ENCODE assay signal across 35 mouse cellular contexts in the genomic region with DNA sequence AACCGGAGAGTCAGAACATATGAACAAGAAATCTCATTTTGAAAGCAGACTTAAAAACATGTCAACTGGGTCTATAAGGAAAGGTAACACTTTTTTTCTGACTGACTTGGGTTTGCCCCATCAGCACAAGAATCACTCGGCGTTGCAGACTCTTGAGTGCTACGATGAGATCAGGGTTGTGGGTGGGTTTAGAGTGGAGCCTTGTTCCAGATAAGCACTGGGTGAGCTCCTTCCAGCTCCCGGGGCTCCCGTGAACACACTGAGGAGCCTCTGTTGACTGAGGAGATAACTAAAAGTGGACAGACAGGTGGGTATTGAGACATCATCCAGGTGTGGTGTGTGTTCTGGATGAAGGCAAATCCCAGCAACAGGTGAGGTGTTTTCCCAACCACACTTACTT. TPM values are rescaled to one million over a fixed set of nuclear protein-coding genes. Genes with fewer than 3 reads are reported as not detected.
DNase-seq lines count a peak whose midpoint lies in the region; ATAC-seq lines count a peak whose summit lies in the region.
"Had no signal": no experiment of that assay in that cellular context is flagged by ENCODE, and none has a peak within 500 bp of the region (broad histone marks: within the 10 kb centered on the region; RNA-seq: fewer than 3 reads in every experiment).

No protein-coding gene starts in this region.

- H3K27me3 ChIP-seq in liver, embryonic 12.5 days (replicated peaks), result 0 out of 2 replicates have a peak, but pooled peaks cover 5% of the 10 kb centered on the region
- no peaks in the 10 kb centered on the region for H3K27me3 ChIP-seq in liver, embryonic 15.5 days
- H3K27me3 ChIP-seq: embryonic facial prominence, embryonic 12.5 days; embryonic facial prominence, embryonic 15.5 days; forebrain, embryonic 13.5 days; heart, embryonic 13.5 days; hindbrain, embryonic 12.5 days; hindbrain, embryonic 15.5 days; Patski had no signal

- H3K27ac ChIP-seq in liver, embryonic 12.5 days, result no peak overlapping the region
- H3K27ac ChIP-seq in liver, embryonic 15.5 days (replicated peaks), result no peak overlapping the region
- H3K27ac ChIP-seq: embryonic facial prominence, embryonic 12.5 days; embryonic facial prominence, embryonic 15.5 days; forebrain, embryonic 10.5 days; forebrain, embryonic 13.5 days; heart, adult 2 months; heart, embryonic 10.5 days; heart, embryonic 13.5 days; hindbrain, embryonic 12.5 days; hindbrain, embryonic 15.5 days had no signal

- 32% methylated on average over 6 of the region's 6 CpGs for WGBS in liver, embryonic 12.5 days (ENCODE audit: insufficient replicate concordance)
- 35% methylated on average over 6 of the region's 6 CpGs for WGBS in liver, embryonic 15.5 days (ENCODE audit: insufficient replicate concordance)

- H3K4me3 ChIP-seq in liver, embryonic 12.5 days, result no peak overlapping the region
- H3K4me3 ChIP-seq in liver, embryonic 15.5 days (replicated peaks), result no peak overlapping the region
- H3K4me3 ChIP-seq: embryonic facial prominence, embryonic 12.5 days; embryonic facial prominence, embryonic 15.5 days; erythroblast, embryonic 14.5 days; forebrain, embryonic 10.5 days; forebrain, embryonic 13.5 days; heart, adult 2 months; heart, embryonic 10.5 days; heart, embryonic 13.5 days; hindbrain, embryonic 12.5 days; hindbrain, embryonic 15.5 days had no signal

- no peaks in the 10 kb centered on the region for H3K9me3 ChIP-seq in liver, embryonic 12.5 days (replicated peaks)
- no peaks in the 10 kb centered on the region for H3K9me3 ChIP-seq in liver, embryonic 15.5 days (replicated peaks)
- H3K9me3 ChIP-seq: embryonic facial prominence, embryonic 12.5 days; embryonic facial prominence, embryonic 15.5 days; forebrain, embryonic 10.5 days; forebrain, embryonic 13.5 days; heart, embryonic 10.5 days; heart, embryonic 13.5 days; hindbrain, embryonic 12.5 days; hindbrain, embryonic 15.5 days had no signal

- 0 out of 2 replicates have a peak, but pooled peaks have one; percentile 36 for ATAC-seq in erythroid progenitor cell, adult 5-6 weeks (replicated peaks; ENCODE audit: low FRiP score, poor library complexity, severe bottlenecking)
- peak; percentile 83 for ATAC-seq in liver, embryonic 12.5 days
- peak; percentile 78 for ATAC-seq in liver, embryonic 15.5 days (ENCODE audit: insufficient read depth)
- peak; percentile 66 for ATAC-seq in megakaryocyte-erythroid progenitor cell, adult 5-6 weeks (replicated peaks; ENCODE audit: low FRiP score, low TSS enrichment, poor library complexity, severe bottlenecking)
- ATAC-seq: forebrain, embryonic 13.5 days; forebrain, embryonic 16.5 days; Patski had no signal

- H3K9ac ChIP-seq in liver, embryonic 12.5 days, result no peak overlapping the region
- no peak overlapping the region for H3K9ac ChIP-seq in liver, embryonic 15.5 days
- H3K9ac ChIP-seq: embryonic facial prominence, embryonic 12.5 days; embryonic facial prominence, embryonic 15.5 days; forebrain, embryonic 13.5 days; heart, embryonic 13.5 days; hindbrain, embryonic 12.5 days; hindbrain, embryonic 15.5 days had no signal

- H3K36me3 ChIP-seq in liver, embryonic 12.5 days, result no peaks in the 10 kb centered on the region
- H3K36me3 ChIP-seq in liver, embryonic 15.5 days (replicated peaks), result no peaks in the 10 kb centered on the region
- H3K36me3 ChIP-seq: embryonic facial prominence, embryonic 12.5 days; embryonic facial prominence, embryonic 15.5 days; forebrain, embryonic 10.5 days; heart, embryonic 10.5 days; heart, embryonic 13.5 days; hindbrain, embryonic 12.5 days; hindbrain, embryonic 15.5 days had no signal

- peaks cover 24% of the 10 kb centered on the region for H3K4me1 ChIP-seq in liver, embryonic 12.5 days
- H3K4me1 ChIP-seq in liver, embryonic 15.5 days (replicated peaks), result peaks cover 21% of the 10 kb centered on the region
- H3K4me1 ChIP-seq: embryonic facial prominence, embryonic 12.5 days; embryonic facial prominence, embryonic 15.5 days; forebrain, embryonic 10.5 days; forebrain, embryonic 13.5 days; heart, embryonic 10.5 days; heart, embryonic 13.5 days; hindbrain, embryonic 12.5 days; hindbrain, embryonic 15.5 days had no signal

- no peak overlapping the region for H3K4me2 ChIP-seq in liver, embryonic 12.5 days
- peak overlapping the region; percentile 13; the same call in 1 of the 2 replicates for H3K4me2 ChIP-seq in liver, embryonic 15.5 days
- H3K4me2 ChIP-seq: embryonic facial prominence, embryonic 12.5 days; embryonic facial prominence, embryonic 15.5 days; forebrain, embryonic 13.5 days; heart, embryonic 13.5 days; hindbrain, embryonic 12.5 days; hindbrain, embryonic 15.5 days had no signal

- DNase-seq in urinary bladder, postnatal 36 days (ENCODE audit: low spot score in 2 of 2), result no peak
- DNase-seq in Muller cell, postnatal 12 days (ENCODE audit: inconsistent ontology term), result no peak
- no peak for DNase-seq in kidney, postnatal 14 days
- DNase-seq: adrenal gland, adult 2 months; adrenal gland, postnatal 14 days; cerebellum, adult 11 months; cerebellum, adult 2 months; cerebellum, adult 9-11 months; cerebellum, postnatal 25 days; gastrocnemius, postnatal 10 days; gastrocnemius, postnatal 36 days; heart, adult 2 months had no signal

RNA-seq across cellular contexts. Expression of gene Syt8, which starts 21.4 kb away (rescaled TPM):
- total RNA-seq in erythroid progenitor cell, adult 5-6 weeks (2015; ENCODE audit: low replicate concordance), result not detected in 2 replicates
- total RNA-seq in erythroid progenitor cell, adult 5-6 weeks (2017; ENCODE audit: low replicate concordance), result not detected in 2 replicates
- not detected in 2 replicates for polyA plus RNA-seq in liver, embryonic 12.5 days (2016; fragmentation: Nextera tagmentation; extraction: Ambion mirVana)
- polyA plus RNA-seq in liver, embryonic 15.5 days (2015; fragmentation: Nextera tagmentation; extraction: Ambion mirVana), result 0.13 TPM in 1 of 2 replicates, not detected in the other
- total RNA-seq in megakaryocyte-erythroid progenitor cell, adult 5-6 weeks (2014; fragmentation: Nextera tagmentation), result 2.0 TPM in 1 of 2 replicates, not detected in the other
- not detected in 2 replicates for total RNA-seq in megakaryocyte-erythroid progenitor cell, adult 5-6 weeks (2017)
- total RNA-seq: adrenal gland, adult 2 months; adrenal gland, postnatal 14 days; adrenal gland, postnatal 4 days; common myeloid progenitor, adult 5-6 weeks; gastrocnemius, adult 18-20 months; gastrocnemius, postnatal 36 days; granulocyte monocyte progenitor cell, adult 5-6 weeks; heart, adult 2 months; heart, postnatal 25 days; hematopoietic stem cell, adult 5-6 weeks had no signal
- polyA plus RNA-seq: cerebellum, adult 2 months; erythroblast, embryonic 14.5 days; forebrain, embryonic 10.5 days; forebrain, embryonic 13.5 days; forebrain, embryonic 16.5 days; heart, adult 2 months; hindbrain, embryonic 15.5 days had no signal

RNA-seq across cellular contexts. Expression of gene Ctsd, which starts 25.4 kb away (rescaled TPM):
- total RNA-seq in erythroid progenitor cell, adult 5-6 weeks (2015; ENCODE audit: low replicate concordance), result 207 and 227 TPM in 2 replicates
- total RNA-seq in erythroid progenitor cell, adult 5-6 weeks (2017; ENCODE audit: low replicate concordance), result 161 and 184 TPM in 2 replicates
- polyA plus RNA-seq in liver, embryonic 12.5 days (2016; fragmentation: Nextera tagmentation; extraction: Ambion mirVana), result 289 and 295 TPM in 2 replicates
- 377 and 446 TPM in 2 replicates for polyA plus RNA-seq in liver, embryonic 15.5 days (2015; fragmentation: Nextera tagmentation; extraction: Ambion mirVana)
- total RNA-seq in megakaryocyte-erythroid progenitor cell, adult 5-6 weeks (2014; fragmentation: Nextera tagmentation), result 129 and 174 TPM in 2 replicates
- 136 and 174 TPM in 2 replicates for total RNA-seq in megakaryocyte-erythroid progenitor cell, adult 5-6 weeks (2017)

RNA-seq across cellular contexts. Expression of gene Tnni2, which starts 28.3 kb away (rescaled TPM):
- total RNA-seq in erythroid progenitor cell, adult 5-6 weeks (2015; ENCODE audit: low replicate concordance), result not detected in 2 replicates
- total RNA-seq in erythroid progenitor cell, adult 5-6 weeks (2017; ENCODE audit: low replicate concordance), result not detected in 2 replicates
- polyA plus RNA-seq in liver, embryonic 12.5 days (2016; fragmentation: Nextera tagmentation; extraction: Ambion mirVana), result 1.8 and 2.4 TPM in 2 replicates
- 17.6 and 29.3 TPM in 2 replicates for polyA plus RNA-seq in liver, embryonic 15.5 days (2015; fragmentation: Nextera tagmentation; extraction: Ambion mirVana)
- total RNA-seq in megakaryocyte-erythroid progenitor cell, adult 5-6 weeks (2014; fragmentation: Nextera tagmentation), result not detected in 2 replicates
- 0.99 and 18.9 TPM in 2 replicates for total RNA-seq in megakaryocyte-erythroid progenitor cell, adult 5-6 weeks (2017)
- polyA plus RNA-seq: adrenal gland, adult 2 months; erythroblast, embryonic 14.5 days; forebrain, embryonic 16.5 days had no signal

RNA-seq across cellular contexts. Expression of gene Gm49369, which starts 30.8 kb away (rescaled TPM):
- total RNA-seq in erythroid progenitor cell, adult 5-6 weeks (2015; ENCODE audit: low replicate concordance), result not detected in 2 replicates
- total RNA-seq in erythroid progenitor cell, adult 5-6 weeks (2017; ENCODE audit: low replicate concordance), result 143 and 216 TPM in 2 replicates
- polyA plus RNA-seq in liver, embryonic 12.5 days (2016; fragmentation: Nextera tagmentation; extraction: Ambion mirVana), result 1.4 TPM in 1 of 2 replicates, not detected in the other
- 0.54 and 0.78 TPM in 2 replicates for polyA plus RNA-seq in liver, embryonic 15.5 days (2015; fragmentation: Nextera tagmentation; extraction: Ambion mirVana)
- total RNA-seq in megakaryocyte-erythroid progenitor cell, adult 5-6 weeks (2014; fragmentation: Nextera tagmentation), result not detected in 2 replicates
- 32.8 TPM in 1 of 2 replicates, not detected in the other for total RNA-seq in megakaryocyte-erythroid progenitor cell, adult 5-6 weeks (2017)
- polyA plus RNA-seq: adrenal gland, adult 2 months; C2C12; embryonic facial prominence, embryonic 12.5 days; embryonic facial prominence, embryonic 15.5 days; forebrain, embryonic 10.5 days; forebrain, embryonic 13.5 days; forebrain, embryonic 16.5 days; heart, adult 2 months; heart, embryonic 13.5 days; heart, embryonic 16.5 days; hindbrain, embryonic 12.5 days had no signal

RNA-seq across cellular contexts. Expression of gene Ifitm10, which starts 39.7 kb away (rescaled TPM):
- total RNA-seq in erythroid progenitor cell, adult 5-6 weeks (2015; ENCODE audit: low replicate concordance), result not detected in 2 replicates
- total RNA-seq in erythroid progenitor cell, adult 5-6 weeks (2017; ENCODE audit: low replicate concordance), result not detected in 2 replicates
- 1.5 and 2.5 TPM in 2 replicates for polyA plus RNA-seq in liver, embryonic 12.5 days (2016; fragmentation: Nextera tagmentation; extraction: Ambion mirVana)
- 1.9 and 2.1 TPM in 2 replicates for polyA plus RNA-seq in liver, embryonic 15.5 days (2015; fragmentation: Nextera tagmentation; extraction: Ambion mirVana)
- 2.3 TPM in 1 of 2 replicates, not detected in the other for total RNA-seq in megakaryocyte-erythroid progenitor cell, adult 5-6 weeks (2014; fragmentation: Nextera tagmentation)
- total RNA-seq in megakaryocyte-erythroid progenitor cell, adult 5-6 weeks (2017), result not detected in 2 replicates
- total RNA-seq: common myeloid progenitor, adult 5-6 weeks; hematopoietic stem cell, adult 5-6 weeks had no signal
